Mouse (Mus musculus): ENCODE data around the gene Rnd1. TPM values are rescaled to one million over a fixed set of nuclear protein-coding genes. Genes with fewer than 3 reads are reported as not detected.

The Rnd1 gene
- total RNA-seq (2021) = 1 to 10 TPM; 1.3 to 1.5 TPM

DNA sequence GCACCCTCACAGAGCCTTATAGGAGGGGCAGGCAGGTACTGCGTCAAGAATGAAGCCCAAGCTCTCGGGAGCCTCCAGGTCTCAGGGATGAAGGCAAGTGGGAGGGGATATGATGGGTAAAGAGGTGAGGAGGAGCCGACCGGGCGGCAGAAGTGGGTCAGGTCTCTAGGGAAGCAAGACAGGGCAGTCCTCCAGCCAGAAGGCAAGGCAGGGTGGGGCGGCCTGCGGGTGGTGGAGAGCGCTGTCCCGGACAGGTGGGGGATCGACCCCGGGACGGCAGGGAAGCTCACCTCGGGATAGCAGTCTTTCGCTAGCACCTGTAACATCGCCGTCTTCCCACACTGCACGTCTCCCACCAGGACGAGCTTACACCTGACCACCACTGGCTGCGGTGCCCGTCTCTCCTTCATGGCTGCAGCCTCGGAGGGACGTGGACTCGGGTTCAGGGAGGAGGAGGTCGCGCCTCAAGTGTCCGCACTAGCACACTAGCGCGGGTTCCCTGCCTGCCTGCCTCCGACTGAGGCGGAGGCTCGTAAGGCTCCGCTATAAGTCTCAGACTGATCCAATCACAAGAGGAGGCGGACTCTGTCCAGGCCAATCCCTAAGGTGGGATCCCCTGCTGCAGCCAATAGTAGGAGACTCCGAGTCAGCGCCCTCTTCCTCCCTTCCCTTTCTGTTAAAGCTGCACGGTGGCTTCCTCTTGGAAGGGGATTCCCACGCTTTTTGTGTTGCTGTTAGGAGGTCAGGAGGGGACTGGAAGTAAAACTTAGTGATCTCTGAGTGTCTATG lies at the start of gene Rnd1:
Gene Rnd1, minus strand, starts transcription at position 522 of the 789 bp plus-strand sequence.
- DNase-seq (ENCODE audit: low spot score) = peak; percentile 81
- intact Hi-C loops (cut with DNase I) = no loop called here

DNA sequence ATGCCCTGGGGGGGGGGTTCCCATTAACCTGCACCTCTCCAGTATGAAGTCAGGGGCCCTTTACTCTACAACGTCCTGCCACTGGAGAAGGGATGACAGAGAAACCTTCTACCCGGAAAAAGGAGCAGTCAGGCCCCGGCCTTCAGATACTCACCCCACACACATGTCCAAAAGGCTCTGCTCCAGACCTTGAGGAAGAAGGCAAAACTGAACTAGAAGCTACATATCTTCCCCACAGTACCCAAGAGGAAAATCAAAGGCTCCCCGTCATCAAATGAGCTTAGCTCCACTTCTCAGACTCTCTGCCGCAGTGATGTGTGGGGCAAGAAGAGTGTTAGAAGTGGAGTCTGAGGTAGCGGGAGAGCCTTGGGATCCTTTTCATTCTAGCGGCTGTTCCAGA lies 49.5 kb upstream of the Rnd1 start:
- no peak for DNase-seq (ENCODE audit: low spot score)

DNA sequence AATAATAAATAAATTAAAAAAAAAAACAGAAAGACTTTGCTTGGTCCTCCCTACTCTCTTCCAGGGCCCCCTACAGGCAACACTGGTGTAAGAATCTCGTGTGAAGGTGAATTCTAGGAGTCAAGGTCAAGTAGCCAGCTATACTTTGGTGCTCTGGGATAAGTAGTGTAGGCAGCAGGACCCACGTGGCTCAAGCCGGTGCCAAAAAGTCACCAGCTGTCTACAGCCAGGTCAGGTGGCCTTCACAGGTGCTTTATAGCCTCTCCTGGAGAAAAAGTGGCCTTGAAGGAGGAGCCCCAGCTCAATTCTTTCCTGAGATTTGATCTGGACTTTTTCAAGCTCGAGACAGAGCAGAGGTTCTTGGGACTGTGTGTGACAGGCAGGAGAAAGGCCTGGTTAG lies 48.8 kb upstream of the Rnd1 start:
- intact Hi-C loops (cut with DNase I) = no loop called here
- no peak for DNase-seq (ENCODE audit: low spot score)

More for the DNA sequence above, 49.5 kb upstream of the Rnd1 start:
- intact Hi-C loops (cut with DNase I) = no loop called here

DNA sequence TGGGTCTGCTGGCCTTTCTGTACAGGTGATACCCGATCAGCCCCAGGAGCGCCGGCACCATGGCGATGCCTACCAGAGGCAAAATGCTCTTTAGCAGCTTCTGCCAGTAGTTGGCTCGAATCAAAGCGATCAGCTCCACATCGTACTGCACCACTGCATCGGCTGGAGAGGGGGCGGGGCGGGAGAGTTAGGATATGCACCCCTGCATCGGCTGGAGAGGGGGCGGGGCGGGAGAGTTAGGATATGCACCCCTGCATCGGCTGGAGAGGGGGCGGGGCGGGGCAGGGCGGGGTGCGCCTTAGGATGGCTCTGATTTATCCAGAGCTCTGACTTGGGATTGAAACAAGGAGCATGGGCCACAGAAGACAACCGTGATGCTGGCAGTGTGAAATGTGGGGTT lies 47.2 kb upstream of the Rnd1 start:
- intact Hi-C loops (cut with DNase I) = no loop called here
- no peak for DNase-seq (ENCODE audit: low spot score)

DNA sequence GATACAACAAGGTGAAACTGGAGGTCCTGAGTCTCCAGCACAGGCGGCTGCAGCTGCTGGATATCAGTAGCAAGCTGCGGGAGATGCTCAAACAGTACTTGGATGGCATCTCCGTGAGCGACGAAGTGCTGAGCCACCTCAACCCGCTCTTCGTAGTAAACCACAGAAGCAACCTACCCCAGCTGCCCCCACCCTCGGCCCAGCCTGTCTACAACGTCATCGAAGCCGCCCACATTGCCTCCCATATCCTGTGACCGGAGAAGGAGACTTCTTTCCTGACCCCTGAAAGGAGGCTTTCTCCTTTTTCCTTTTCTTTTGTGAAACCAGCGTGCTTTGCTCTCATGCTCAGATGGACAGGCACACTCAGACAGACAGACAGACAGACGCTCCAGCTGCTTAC lies 45.6 kb upstream of the Rnd1 start:
- no peak for DNase-seq (ENCODE audit: low spot score)
- intact Hi-C loops (cut with DNase I) = no loop called here

DNA sequence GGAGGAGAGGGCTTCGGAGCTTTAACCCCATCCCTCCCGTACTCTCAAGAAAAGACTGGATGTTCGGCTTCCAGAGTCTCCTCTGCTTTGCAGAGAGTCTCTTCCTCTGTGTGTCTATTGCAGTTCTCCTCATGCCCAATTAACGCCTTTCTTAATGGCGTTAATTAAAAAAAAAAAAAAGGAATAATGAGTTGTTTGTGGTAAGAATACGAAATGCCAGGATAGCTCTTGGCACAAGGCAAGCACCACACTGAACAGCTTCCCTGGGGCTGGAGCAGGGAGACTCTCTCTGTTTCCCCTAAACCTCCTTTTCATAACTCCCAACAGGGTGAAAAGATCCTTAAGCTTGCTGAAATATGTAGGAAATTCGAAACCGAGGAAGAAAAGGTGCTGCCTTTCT lies 44.9 kb upstream of the Rnd1 start:
- intact Hi-C loops (cut with DNase I) = no loop called here
- DNase-seq (ENCODE audit: low spot score) = no peak

DNA sequence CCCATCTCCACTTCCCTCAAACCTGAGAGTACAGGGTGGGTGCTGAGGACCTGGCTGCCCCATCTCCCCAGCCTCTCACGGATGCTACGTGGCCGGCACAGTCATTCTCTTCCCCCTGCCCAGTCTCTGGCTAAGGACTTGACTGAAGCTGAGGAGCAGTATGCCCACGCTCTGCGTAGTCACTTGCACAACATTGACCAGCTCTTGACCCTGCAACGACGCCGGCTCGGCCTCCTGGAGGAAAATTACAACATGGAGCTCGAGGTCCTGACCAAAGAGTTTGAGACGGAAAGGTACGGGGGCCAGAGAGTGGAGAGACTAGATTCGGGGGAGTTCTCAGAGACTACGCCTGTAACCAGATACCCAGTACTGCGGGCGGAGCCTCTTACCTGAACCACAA lies 40.0 kb upstream of the Rnd1 start:
- intact Hi-C loops (cut with DNase I) = no loop called here
- DNase-seq (ENCODE audit: low spot score) = no peak

DNA sequence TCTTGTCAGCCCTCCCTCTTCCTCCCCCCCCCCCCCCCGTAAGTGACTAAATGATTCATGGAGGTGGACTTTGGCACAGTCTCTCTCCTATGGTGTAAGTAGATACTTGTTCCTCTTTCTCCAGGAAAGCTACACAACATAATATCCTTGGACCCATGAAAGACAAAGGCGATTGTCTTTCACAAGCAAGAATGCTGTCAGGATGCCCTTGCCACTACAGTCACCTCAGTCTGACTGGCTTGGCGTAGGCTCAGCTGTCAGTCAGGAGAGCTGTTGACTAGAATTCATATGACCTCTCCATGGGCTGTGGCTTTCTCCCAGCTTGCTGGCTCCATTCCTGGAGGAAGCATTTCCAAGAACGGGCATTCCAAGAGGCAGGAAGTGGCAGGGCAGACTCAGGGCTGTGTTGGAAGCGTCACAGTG lies 37.0 kb upstream of the Rnd1 start:
- intact Hi-C loops (cut with DNase I) = no loop called here

DNA sequence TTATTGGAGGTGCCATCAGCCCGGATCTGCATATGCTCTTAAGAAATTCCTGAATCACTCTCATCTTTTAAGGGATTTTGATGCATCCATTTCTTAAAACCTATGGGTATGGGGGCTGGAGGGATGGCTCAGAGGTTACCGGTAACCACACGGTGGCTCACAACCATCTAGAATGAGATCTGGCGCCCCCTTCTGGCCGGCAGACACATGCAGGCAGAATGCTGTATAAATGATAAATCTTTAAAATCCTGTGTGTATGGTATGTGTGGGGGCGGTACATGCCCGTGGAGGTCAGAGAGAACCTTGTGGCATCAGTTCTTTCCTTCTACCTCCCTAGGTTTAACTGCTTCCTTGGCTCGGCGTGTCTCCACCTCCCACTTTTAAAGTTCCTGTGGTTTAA lies 33.2 kb upstream of the Rnd1 start:
- intact Hi-C loops (cut with DNase I) = no loop called here

More for the DNA sequence above, 37.0 kb upstream of the Rnd1 start:
- DNase-seq (ENCODE audit: low spot score) = no peak

DNA sequence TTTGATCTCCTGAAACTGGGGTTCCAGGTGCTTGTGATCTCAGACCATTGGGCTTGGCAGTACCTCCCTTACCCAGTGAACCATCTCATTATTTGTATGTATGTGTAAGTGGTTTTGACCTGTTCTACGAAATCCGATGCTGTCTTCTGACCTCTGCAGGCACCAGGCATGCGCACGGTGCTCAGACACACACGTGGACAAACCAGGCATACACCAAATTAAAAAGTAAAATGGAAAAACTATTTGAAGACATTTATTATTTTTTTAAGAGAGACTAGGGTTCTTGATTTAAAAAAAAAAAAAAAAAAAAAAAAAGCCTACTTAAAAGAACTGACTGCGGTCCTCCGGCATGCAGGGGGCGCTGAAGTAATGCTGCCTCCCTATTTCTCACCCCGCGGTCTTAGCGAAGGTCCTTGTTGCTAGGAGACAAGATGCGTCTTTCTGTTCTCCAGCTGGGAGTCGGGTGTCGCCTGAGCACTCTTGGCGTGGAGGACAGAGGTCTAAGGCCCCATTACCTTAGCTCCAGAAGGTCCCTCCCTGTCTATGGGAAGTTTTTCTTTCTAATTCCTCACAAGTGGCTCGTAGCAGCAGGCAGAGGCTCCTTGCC lies 30.6 kb upstream of the Rnd1 start, which contains the start of gene Ccdc65:
Gene Ccdc65, plus strand, starts transcription at position 442 of the 607 bp plus-strand sequence.
- intact Hi-C loops (cut with DNase I) = loop anchor here (5.0 kb wide), 1 partner anchor 89 kb away; no protein-coding TSS in a partner anchor
- DNase-seq (ENCODE audit: low spot score) = peak; percentile 68

More for the DNA sequence above, 33.2 kb upstream of the Rnd1 start:
- DNase-seq (ENCODE audit: low spot score) = no peak

DNA sequence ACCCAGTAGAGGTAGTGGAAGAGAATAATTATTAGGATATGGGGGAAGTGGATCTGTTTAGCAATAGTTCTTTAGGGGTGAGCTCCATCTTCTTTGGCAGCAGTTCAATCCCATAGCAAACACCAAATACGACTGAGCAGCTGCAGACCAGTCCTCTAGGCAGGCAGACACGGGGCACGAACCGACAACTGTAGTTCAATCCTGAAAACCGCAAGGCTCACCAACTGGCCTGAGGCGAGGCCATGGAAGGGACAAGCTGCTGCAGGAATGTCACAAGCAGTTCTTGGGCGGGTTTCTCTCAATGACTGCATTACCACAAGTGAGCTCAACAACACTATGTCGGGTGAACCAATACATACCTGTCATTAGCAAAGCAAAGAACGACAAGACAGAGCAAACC lies 27.1 kb upstream of the Rnd1 start:
- intact Hi-C loops (cut with DNase I) = no loop called here
- DNase-seq (ENCODE audit: low spot score) = no peak

DNA sequence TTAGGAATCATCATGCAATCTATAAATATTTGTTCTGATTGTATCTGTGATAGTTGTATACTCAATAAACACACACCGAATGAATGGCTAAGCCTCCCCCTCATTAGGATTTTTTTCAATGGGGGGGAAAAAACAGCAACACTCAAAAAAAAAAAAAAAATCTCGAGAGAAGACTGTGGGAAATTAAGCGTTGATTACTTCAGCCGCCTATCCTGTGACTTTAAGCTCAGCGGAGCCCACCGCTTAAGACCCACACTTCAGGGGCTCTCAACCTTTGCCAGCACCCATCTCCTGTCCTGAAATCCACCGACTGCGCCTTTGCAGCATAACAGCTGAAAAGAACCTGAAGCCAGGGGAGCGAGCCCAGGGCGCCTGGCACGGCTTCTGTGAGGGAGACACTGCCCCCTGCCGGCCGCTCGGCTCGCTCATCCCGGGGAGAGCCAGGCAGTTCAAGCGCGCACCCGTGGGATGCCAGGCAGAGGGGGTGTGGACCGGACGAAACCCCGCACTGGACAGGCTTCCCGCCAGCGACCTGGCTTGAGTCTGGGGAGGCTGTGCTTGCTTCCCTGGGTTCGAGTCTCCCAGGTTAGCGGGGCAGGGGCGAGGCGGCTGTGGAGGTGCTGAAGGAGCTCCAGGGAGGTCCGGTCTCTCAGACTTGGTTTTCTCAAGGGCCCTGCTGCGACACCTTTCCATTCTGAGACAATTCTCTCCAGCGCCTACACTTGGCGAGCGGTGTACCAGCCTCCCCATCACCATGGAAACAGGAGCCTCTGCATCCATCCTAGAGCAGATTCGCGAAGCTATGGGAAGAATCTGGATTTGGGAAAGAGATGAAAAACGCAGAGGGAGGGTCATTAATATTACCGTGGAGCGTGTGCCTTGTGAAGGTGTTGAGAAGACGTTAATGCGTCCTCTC lies 22.2 kb upstream of the Rnd1 start:
- intact Hi-C loops (cut with DNase I) = loop anchor here (1.0 to 5.0 kb wide), 2 partner anchors 35 to 117 kb away; no protein-coding TSS in a partner anchor

DNA sequence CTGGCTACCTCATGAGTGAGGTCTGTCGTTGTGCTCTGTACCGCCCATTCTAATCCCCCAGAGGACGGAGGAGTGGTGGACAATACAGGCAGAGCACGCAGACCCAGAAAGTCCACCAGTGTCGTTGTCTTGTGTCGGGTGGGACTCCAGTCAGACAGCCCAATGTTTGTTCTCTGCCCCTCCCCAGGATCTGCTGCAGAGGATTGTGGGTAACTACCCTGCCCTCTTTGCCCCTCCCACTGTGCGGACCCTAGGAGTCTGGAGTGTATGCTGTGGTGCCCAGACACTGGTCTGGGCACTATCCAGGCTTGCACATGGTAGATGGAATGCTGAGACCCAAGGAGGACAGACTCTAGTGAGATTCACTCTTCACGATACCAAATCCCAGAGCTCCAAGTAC lies 19.0 kb upstream of the Rnd1 start:
- intact Hi-C loops (cut with DNase I) = loop anchor here (5.0 kb wide), 1 partner anchor 114 kb away; no protein-coding TSS in a partner anchor

More for the DNA sequence above, 22.2 kb upstream of the Rnd1 start:
- DNase-seq (ENCODE audit: low spot score) = peak; percentile 68

DNA sequence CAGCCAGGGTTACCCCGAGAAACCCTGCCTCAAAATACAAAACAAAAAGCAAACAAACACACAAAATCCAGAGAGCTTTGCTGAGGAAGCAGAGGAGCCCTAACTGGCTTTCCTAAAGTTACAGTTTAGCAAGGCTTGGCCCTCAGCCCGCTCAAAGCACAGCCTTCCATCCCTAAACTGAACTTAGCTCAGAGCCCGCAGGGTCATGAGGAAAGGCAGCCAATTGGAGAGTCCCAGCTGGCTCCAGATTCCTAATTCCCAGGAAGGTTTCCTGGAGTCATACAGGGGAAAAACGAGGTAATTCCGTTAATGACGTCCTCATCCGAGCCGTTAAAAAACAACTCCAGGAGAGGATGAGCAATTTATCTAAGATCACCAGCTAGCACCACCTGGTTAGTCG lies 18.5 kb upstream of the Rnd1 start:
- intact Hi-C loops (cut with DNase I) = loop anchor here (5.0 kb wide), 1 partner anchor 113 kb away; no protein-coding TSS in a partner anchor
- no peak for DNase-seq (ENCODE audit: low spot score)

More for the DNA sequence above, 19.0 kb upstream of the Rnd1 start:
- no peak for DNase-seq (ENCODE audit: low spot score)

DNA sequence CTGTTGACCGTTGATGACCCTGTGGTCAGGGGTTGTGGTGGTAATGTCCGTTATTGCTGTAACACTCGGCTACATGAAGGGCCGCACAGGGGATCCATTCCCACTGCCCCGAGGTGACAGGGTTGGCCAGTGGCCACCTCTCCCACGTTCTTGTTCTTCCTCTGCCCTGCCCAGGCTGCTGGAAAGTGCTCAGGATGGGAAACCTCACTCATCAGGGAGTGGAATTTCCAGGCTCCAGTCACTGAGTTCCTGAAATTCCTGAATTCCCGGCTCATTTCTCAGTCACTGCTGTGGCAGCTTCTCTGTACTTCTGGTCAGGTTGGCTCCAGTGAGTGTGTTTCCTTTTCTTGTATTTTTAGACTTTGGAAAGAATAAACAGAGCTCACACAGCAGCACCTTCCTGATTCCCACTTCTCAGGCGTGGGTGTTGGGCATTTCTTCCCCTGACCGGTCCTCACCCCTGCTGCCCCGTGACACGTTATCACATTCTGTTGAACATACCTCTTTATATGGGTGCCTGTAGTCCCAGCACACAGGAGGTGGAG lies 15.0 kb upstream of the Rnd1 start:
- DNase-seq (ENCODE audit: low spot score) = peak; percentile 50
- intact Hi-C loops (cut with DNase I) = no loop called here

DNA sequence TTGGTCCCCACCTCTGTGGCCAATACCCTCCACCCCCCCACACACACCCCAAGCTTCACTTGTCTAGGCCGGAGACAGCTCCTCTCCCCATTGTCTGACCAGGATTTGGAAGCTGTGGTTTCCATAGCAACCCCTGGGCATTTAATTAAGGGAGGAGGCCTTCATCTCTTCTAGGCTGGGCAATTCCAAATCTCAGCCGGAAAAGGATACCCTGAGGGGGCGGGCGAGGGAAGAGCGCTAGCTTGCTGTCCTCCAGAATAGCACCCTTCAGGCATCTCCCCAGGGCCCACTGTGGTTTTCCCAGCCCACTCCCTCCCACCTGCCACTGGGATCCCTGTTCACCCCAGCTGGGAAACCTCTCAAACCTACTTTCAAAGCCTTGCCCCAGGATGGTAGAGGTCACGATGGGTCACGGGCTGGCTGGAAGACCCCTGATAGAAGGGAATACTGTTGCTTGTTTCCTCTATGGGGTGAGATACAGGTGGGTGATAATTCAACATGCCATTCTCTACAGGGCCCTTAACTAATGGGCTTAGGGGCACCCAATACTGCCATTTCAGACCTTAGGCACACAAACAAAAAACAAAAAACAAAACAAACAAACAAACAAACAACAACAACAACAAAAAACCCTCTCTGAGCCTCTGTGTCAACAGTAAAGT lies 14.4 kb upstream of the Rnd1 start:
- intact Hi-C loops (cut with DNase I) = no loop called here
- no peak for DNase-seq (ENCODE audit: low spot score)

DNA sequence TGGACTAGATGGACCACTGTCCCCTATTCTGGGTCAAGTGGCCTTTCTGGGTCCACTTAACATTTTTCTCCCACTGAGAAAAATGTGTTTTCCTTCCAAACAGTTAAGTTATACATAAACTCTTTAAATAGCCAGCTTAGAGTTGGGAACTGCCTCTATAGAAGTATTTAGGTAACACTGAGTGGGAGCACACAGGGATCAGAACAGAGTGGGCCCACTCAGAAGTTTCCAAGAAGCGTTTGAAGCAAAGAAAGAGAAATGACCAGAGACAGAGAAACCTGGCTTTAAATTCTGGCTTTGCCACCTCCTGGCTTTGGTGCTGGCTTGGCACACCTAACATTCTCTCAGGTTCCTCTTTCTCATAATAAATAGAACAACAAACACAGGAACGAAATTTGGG lies 12.4 kb upstream of the Rnd1 start:
- DNase-seq (ENCODE audit: low spot score) = no peak
- intact Hi-C loops (cut with DNase I) = no loop called here

DNA sequence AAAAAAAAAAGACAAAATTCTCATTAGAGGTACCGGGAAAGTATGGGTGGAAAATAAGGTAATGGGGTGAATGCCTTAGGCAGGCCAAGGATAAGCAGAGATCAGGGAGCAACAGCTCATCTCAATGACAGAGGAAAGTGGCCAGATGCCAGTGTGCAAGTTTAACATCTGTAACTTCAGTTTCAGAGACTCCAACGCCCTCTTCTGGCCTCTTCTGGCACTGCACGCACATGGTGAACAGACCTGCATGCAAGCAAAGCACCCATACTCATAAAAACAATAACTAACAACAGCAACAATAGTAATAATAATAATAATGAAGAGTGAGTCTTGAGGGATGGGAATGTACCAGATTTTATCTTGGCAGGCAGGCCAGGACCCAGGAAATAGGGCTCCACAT lies 8.7 kb upstream of the Rnd1 start:
- DNase-seq (ENCODE audit: low spot score) = no peak
- intact Hi-C loops (cut with DNase I) = no loop called here

DNA sequence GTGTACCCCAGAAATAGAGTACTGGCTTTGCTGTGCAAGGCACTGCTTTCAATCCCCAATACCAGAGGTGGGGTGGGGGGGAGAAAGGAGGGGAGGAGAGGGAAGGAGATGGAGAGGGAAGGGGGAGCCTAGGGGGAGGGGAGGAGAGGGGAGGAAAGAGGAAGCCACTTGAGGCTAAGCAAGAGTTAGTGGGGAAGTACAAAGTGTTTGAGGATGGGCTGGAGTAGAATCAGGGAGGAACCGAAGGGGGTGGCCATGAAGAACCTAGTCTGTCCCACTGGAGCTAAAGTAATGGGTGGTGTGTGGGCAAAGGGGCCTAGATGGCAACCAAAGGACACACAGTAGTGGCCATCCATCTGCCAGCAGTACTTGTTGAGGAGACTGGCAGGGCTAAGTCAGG lies 6.5 kb upstream of the Rnd1 start:
- DNase-seq (ENCODE audit: low spot score) = no peak
- intact Hi-C loops (cut with DNase I) = no loop called here

All from heart, postnatal 25 days (tissue).